Mouse (Mus musculus) A20 (cell line): ENCODE data around the gene Cdc42ep1.
"Not testable (repeated sequence)": the region's sequence is repeated elsewhere in the genome, so short reads cannot be mapped to it uniquely, and the experiment has no call there.

Source experiments
- DNase-seq: peaks from one replicate; pipeline ENCODE4 v3.0.0-alpha.2; 2011; ENCODE audit warnings: low read depth, low spot score

Cdc42ep1 gene

DNA sequence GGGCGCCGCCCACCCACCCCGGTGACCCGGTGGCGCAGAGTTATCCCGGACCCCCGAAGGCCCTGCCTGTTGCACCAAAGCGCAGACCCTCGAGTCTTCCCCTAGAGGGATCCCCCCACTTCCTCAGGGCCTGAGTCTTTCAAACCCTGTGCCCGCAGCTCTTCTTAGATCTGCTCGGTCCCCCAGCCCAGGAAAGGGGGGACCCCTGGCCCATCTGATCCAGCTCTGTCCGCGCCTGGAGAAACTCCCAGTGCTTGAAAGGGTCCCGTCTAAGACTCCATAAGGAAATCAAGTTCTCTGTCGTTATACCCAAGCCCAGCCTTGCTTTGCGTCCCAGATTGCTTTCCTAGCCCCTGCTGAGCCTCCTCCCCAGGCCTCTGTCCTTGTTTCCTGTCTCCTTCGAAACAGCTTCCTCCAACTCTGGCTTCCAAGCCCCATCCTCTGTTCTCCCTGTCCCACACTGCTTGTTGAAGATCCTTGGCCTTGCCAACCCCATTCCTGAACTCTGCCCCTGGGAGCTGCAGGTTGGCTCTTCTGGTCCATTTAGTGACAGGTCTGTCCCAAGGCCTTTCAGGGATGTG, 35.5 kb downstream of the Cdc42ep1 start:
- no peak for DNase-seq

DNA sequence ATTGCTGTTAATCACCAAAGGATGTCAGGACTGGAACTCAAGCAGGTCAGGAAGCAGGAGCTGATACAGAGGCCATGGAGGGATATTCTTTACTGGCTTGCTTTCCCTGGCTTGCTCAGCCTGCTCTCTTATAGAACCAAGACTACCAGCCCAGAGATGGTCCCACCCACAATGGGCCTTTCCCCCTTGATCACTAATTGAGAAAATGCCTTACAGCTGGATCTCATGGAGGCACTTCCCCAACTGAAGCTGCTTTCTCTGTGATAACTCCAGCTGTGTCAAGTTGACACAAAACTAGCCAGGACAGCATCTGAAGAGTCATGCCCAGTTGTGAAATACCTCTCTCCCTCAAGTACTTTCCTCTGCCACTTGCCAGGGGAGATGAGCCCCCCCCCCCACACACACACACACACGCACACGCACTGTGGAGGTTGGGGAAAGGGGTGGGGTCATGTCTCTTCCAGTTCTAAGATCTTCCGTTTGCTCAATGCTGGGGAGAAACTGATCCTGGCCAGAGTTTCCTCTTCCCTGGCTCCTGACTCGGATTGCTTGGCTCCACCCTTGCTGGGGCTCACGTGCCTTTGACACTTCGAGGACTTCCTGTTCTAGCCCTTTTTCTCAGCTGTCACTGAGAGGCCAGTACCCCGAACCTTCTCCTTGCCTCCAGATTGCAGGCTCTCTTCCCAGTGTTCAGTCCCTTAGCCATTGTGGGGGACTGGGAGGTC, 36.5 kb downstream of the Cdc42ep1 start:
- not testable (repeated sequence) for DNase-seq

DNA sequence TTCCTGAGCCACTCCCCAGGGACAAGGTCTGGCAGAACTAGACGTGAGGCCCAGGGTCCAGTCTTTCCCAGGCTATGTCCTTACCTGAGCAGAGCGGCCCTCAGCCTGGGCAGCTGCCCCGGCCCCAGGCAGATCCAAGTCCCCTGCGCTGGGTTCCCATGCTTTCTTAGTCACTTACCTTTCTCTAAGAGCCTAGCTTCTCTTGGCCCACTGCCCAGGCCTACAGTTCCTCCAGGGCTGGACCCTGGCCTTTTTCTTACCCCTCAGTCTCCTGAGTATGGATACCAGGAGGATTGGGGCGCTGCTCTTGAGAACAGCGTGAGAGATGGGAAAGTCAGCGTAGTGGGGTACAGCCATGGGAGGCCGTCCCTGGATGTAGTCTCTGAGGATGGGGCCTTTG, 38.0 kb downstream of the Cdc42ep1 start:
- no peak for DNase-seq

DNA sequence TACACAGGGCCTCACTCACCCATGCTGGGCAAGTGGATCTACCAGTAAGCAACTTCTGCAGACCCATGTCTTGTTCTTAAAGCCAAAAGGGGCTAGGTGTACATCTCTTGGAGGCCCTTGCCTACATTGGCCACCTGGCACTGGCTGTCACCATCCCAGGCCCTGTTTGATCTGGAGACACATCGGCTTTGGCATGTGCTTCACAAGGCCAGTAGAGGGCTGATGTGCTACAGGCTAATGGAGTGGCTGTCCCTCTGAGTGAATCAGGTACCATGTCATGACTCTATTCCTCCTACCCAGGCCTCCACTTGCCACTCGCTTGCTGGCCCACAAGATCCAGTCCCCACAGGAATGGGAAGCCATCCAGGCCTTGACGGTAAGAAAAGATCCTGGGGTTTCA, 39.4 kb downstream of the Cdc42ep1 start:
- DNase-seq: no peak

DNA sequence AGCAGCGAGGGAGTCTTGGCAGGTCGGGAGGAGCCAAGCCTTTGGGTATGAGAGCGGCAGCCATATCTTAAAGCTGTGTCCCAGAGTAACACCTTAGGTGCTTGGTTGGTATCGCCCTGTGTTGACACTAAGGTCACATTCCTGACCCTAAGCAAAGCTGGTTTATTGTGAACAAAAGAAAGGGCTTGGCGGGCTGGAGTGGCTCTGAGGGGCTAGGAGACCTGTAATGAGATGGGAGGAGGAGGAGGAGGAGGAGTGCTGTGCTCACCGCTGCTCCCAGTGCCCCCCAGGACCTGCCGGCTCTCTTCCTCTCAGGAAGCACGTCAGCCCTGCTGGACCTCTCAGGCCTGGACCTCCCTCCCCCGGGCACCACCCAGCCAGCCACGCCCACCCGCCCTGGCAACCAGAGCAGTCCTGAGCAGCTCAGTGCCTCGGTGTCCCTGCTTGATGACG, 47.0 kb downstream of the Cdc42ep1 start:
- no peak for DNase-seq

DNA sequence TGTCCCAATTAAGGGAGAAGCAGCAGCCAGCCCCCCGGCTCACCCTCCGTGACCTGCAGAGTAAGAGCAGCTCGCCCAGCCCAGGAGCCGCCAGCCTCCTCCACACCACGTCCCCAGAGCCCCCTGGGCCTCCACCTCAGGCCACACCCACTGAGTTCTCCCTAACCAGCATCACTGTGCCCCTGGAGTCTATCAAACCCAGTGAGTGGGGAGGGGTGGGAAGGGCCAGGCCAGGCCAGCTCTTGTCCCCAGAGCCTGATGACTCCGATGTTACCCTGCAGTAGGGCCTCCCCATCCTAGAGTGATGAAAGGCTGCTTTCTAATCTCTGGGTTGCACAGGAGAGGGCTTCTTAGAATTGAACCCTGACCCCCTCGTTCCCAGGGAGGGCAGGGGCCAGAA, 50.0 kb downstream of the Cdc42ep1 start:
- DNase-seq: no peak

DNA sequence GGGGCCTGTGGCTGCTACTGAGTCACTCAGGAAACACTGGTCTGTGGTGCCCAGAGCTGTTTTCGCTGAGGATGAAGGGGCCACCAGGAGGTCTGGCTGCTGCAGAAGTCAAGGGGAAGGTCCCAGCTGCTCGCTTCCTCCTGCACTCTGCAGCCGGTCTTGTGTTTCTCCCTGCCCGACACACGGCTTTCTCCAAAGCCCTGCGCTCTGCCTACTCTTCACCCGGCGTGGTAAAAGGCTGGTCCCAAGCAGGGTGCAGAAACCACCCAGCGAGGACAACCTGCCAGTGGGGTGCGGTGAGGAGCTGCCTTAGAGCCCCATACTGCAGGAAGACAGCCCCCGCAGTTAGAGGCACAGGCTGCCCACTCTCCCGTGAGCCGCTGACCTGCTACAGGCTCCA, 52.3 kb downstream of the Cdc42ep1 start:
- peak; percentile 34 for DNase-seq

DNA sequence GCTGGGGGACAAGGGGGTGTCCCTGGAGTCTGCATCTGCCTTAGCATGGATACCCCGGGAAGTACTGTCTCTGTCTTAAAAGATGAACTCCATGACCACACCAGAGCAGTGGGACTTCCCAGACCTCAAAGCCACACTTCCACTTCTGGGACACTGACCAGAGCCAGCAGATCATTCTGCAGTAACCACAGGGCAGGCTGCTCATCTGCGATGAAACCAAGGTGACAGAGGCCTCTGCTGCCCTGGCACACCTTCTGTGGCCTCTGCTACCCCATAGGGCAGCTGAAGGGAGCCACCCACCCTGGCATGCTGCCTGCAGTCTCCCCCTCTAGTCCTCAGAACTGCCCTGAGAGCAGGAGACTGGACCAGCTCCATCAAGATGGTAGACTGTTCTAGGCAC, 53.3 kb downstream of the Cdc42ep1 start:
- DNase-seq: no peak

DNA sequence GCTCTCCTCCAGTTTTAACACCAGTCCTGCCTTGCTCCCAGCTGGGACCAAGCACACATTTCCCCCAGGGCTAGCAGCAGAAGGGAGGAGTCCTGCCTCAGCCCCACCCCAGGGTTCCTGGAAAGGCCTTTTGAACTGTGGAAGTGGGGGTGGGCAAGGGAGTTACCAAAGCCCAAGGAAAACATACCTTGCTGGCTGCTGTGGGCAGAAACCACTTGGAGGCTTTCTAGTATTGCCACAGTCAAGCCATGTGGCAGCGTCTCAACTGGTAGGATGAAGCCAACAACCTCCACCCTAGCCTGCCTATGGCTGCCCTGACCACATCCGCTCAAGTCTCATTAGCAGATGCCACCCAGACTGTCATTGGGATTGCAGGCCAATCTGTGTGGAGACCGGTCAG, 53.7 kb downstream of the Cdc42ep1 start:
- no peak for DNase-seq

DNA sequence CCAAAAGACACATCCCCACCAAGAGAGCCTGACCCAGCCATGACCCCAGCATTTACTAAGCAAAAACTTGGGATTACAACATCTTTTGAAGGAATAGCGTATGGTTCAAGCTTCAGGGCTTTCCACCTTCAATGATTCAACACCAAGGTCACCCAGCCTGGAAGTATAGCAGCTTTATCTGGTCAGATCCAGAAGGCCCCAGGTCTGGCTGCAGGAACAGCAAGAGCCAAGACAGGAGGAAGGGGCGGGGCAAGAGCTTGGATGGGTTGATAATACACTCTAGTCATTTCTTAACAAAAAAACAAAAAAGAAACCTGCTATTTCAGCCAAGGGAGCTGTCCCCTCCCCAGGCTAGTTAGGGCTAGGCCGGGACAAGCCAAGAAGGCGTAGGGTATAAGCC, 55.1 kb downstream of the Cdc42ep1 start:
- no peak for DNase-seq

DNA sequence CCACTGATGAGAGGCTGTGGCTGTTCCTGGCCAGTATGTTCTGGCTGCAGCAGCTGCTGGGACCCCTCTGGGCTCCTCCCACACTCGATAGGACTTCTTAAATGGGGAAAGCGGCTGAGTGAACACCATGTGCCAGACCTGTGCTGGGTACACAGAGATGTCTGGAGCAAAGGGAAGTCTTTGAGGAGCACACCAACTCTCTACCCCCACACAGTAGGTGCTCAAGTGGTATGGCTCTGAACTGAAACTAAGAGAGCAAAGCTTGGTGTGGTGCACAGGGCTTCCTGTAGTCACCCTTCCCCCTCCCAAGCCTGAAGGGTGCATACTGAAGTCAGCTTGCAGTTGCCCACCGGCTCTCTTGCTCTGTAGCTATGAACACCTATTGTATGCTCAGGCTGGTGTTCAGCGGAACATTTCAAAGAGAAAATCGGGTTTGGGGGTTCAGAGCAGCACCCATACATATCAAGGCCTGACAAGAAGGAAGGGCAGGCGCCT, 56.1 kb downstream of the Cdc42ep1 start:
- peak; percentile 61 for DNase-seq

DNA sequence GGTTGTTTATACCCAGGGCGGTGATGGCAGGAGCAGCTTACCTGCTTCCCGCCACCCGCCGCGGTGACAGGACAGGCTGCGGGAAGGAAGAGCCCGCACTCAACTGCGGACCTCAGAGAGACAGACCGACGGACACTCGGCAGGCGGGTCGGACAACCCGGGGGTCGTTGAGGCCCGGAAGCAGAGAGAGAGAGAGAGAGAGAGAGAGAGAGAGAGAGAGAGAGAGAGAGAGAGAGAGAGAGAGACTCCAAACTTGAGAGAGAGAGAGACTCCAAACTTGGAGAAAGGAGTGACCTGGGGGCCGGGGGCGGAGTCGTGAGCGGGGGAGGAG, 57.0 kb downstream of the Cdc42ep1 start, which contains the start of gene Gm49510:
Gm49510 (plus strand) TSS at position 259 of the 331 bp plus-strand sequence.
- DNase-seq: no peak

DNA sequence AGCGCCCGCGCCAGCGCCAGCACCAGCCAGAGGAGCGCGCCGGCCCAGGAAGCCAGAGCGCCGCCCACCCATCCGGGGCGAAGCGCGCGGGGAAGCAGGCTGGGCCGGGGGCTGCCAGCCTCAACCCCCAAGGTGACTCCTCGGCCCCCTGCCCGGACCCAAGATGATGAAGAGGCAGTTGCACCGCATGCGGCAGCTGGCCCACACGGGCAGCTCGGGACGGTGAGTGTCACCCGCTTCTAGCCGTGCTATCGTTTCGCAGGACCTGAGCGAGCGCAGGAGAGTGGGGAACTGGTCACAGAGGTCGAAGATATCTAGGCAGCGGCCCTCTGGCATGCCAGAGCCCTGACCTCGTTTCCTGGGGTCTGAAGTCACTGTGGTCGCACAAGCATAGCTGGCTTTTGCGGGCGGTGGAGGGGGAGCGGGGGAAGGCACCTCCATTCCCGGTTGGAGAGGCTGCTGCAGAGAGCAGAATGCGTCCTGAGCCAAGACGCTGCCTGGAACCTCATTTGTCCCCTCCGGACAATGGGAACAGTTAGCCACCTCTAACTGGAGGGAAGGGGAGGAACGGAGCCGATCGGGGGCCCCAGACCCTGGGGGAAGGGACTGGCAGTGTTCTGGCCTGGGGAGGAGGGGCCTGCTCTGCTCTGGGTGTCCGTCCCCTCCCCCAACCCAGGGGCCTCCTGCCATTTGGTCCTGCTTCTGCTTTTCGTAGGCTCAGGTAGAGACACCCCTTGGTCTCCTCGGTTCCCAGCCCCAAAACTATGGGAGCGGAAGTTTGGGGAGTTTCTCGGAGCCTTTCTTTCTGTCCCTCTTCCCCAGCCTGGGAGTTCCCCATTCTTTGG, 57.5 kb downstream of the Cdc42ep1 start, which contains the start of gene Sh3bp1:
Sh3bp1 (plus strand) TSS at position 29 of the 845 bp plus-strand sequence.
- DNase-seq: peak; percentile 86
